Mouse (Mus musculus): ENCODE results near the gene Capn7.

Capn7 gene

GRCm38 (mm10) chr14:31365350-31365749, 28.9 kb downstream of the Capn7 start:
- peak; percentile 88 for DNase-seq (ENCODE audit: low read depth)

- DNase-seq (ENCODE audit: low read depth): peak; percentile 62
Measured at GRCm38 (mm10) chr14:31367951-31368350, 31.5 kb downstream of the Capn7 start.

GRCm38 (mm10) chr14:31369377-31369776, 32.9 kb downstream of the Capn7 start:
- DNase-seq (ENCODE audit: low read depth): no peak

GRCm38 (mm10) chr14:31374390-31374789, 38.0 kb downstream of the Capn7 start:
- no peak for DNase-seq (ENCODE audit: low read depth)

- DNase-seq (ENCODE audit: low read depth): no peak
Measured at GRCm38 (mm10) chr14:31376331-31376730, 39.9 kb downstream of the Capn7 start.

- no peak for DNase-seq (ENCODE audit: low read depth)
Measured at GRCm38 (mm10) chr14:31382276-31382675, 45.8 kb downstream of the Capn7 start.

- no peak for DNase-seq (ENCODE audit: low read depth)
Measured at GRCm38 (mm10) chr14:31383470-31384050, 47.1 kb downstream of the Capn7 start.

GRCm38 (mm10) chr14:31384366-31385323, 48.2 kb downstream of the Capn7 start:
- DNase-seq (ENCODE audit: low read depth): no peak

- no peak for DNase-seq (ENCODE audit: low read depth)
Measured at GRCm38 (mm10) chr14:31385406-31385805, 49.0 kb downstream of the Capn7 start.

GRCm38 (mm10) chr14:31385977-31386697, 49.7 kb downstream of the Capn7 start:
- peak; percentile 77 for DNase-seq (ENCODE audit: low read depth)

GRCm38 (mm10) chr14:31387301-31387981, 51.0 kb downstream of the Capn7 start:
- peak; percentile 56 for DNase-seq (ENCODE audit: low read depth)

- no peak for DNase-seq (ENCODE audit: low read depth)
Measured at GRCm38 (mm10) chr14:31388086-31388872, 51.8 kb downstream of the Capn7 start.

GRCm38 (mm10) chr14:31389421-31390147, 53.1 kb downstream of the Capn7 start:
- DNase-seq (ENCODE audit: low read depth): peak; percentile 45

- no peak for DNase-seq (ENCODE audit: low read depth)
Measured at GRCm38 (mm10) chr14:31392300-31392699, 55.9 kb downstream of the Capn7 start.

GRCm38 (mm10) chr14:31392873-31393545, 56.6 kb downstream of the Capn7 start:
- no peak for DNase-seq (ENCODE audit: low read depth)

GRCm38 (mm10) chr14:31393546-31393890, 57.1 kb downstream of the Capn7 start:
- no peak for DNase-seq (ENCODE audit: low read depth)

- no peak for DNase-seq (ENCODE audit: low read depth)
Measured at GRCm38 (mm10) chr14:31393936-31394630, 57.6 kb downstream of the Capn7 start.

GRCm38 (mm10) chr14:31394822-31395532, 58.5 kb downstream of the Capn7 start:
- no peak for DNase-seq (ENCODE audit: low read depth)
